Mouse (Mus musculus) layer of hippocampus, postnatal 10 days (tissue): ENCODE measurements at regions not wholly inside any gene's neighbourhood (a gene's known extent, or its start where the extent isn't known, plus 50 kb on each side); places are given as distances from the start of the nearest gene placed in this dataset.
"Not testable (repeated sequence)": the region's sequence is repeated elsewhere in the genome, so short reads cannot be mapped to it uniquely, and the experiment has no call there.

Experiments used
- DNase-seq, 2 experiments: peaks; one replicate each; pipeline ENCODE4 v3.0.0; 2021; ENCODE audit warnings: low spot score in 2 of 2

GRCm38 (mm10) chr15:11483916-11484315 lies 84.5 kb upstream of the Tars start:
- DNase-seq = no peak

GRCm38 (mm10) chr15:11479166-11479944 lies 79.9 kb upstream of the Tars start:
- peak in 1 of 2 experiments; percentile 31 for DNase-seq

GRCm38 (mm10) chr15:11476248-11476647 lies 76.8 kb upstream of the Tars start:
- no peak for DNase-seq

- DNase-seq = no peak
Observed at GRCm38 (mm10) chr15:11463341-11463740, 63.9 kb upstream of the Tars start.

GRCm38 (mm10) chr15:11461575-11461974 lies 62.1 kb upstream of the Tars start:
- not testable (repeated sequence) for DNase-seq

GRCm38 (mm10) chr15:11459306-11459705 lies 59.8 kb upstream of the Tars start:
- no peak for DNase-seq

GRCm38 (mm10) chr15:11457278-11457677 lies 57.8 kb upstream of the Tars start:
- no peak for DNase-seq

- DNase-seq = no peak
Observed at GRCm38 (mm10) chr15:11455982-11456381, 56.5 kb upstream of the Tars start.

GRCm38 (mm10) chr15:11455366-11455785 lies 55.9 kb upstream of the Tars start:
- DNase-seq = no peak

- DNase-seq = no peak
Observed at GRCm38 (mm10) chr15:11453997-11454396, 54.5 kb upstream of the Tars start.

- DNase-seq = no peak
Observed at GRCm38 (mm10) chr15:11451635-11452034, 52.2 kb upstream of the Tars start.
